Mouse (Mus musculus) embryonic fibroblast, embryonic 13.5 days (primary cell): ENCODE data around the gene Mief1.

ENCODE experiments used
- CTCF ChIP-seq: IDR thresholded peaks from 2 replicates; pipeline ENCODE4 v1.5.1; 2011; ENCODE audit warnings: mild to moderate bottlenecking, control low read depth, low read length, moderate library complexity, borderline replicate concordance; ENCODE audit not compliant: insufficient read depth
- POLR2A ChIP-seq: IDR thresholded peaks from 2 replicates; pipeline ENCODE4 v1.6.1; 2011; ENCODE audit warnings: low read depth, mild to moderate bottlenecking, control low read depth, low read length, moderate library complexity

- TF ChIP-seq CTCF: no peak
- TF ChIP-seq POLR2A: no peak
Measured at GRCm38 (mm10) chr15:80235535-80235934, 1.7 kb downstream of the Mief1 start, which contains the start of gene AC140267.1.
